Mouse (Mus musculus) G1E-ER4 (cell line): ENCODE measurements around the gene Thrap3. TPM values are rescaled to one million over a fixed set of nuclear protein-coding genes. Genes with fewer than 3 reads are reported as not detected.

Experiments
- GATA1 ChIP-seq: IDR thresholded peaks from one replicate; pipeline ENCODE4 v1.8.0; 2012; ENCODE audit warnings: low read length, inconsistent platforms
- polyA plus RNA-seq: library from polyadenylated mRNA; stranded (reverse); fragments of >175 nt; gene quantifications from 2 replicates; pipeline ENCODE4 v1.2.3, GENCODE M21; 2012

Gene Thrap3
- polyA plus RNA-seq, 1 experiment: 204 TPM

GRCm38 (mm10) chr4:126157562-126157961 is 45.0 kb downstream of the Thrap3 start:
- TF ChIP-seq GATA1: no peak

DNA sequence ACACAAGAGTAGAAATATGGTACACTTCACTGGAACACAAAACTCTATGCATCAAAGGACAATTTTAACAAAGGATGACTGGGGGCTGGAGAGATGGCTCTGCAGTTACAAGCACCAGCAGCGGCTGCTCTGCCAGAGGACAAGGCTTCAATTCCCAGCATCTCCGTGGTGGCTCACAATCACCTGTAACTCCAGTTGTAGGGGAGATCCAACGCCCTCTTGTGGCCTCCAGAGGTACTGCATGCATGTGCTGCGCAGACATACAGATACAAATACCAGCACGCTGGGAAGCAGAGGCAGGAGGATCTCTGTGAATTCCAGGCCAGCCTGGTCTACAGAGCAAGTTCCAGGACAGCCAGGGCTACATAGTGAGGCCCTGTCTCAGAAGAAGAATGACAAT is 45.9 kb downstream of the Thrap3 start:
- TF ChIP-seq GATA1: no peak

DNA sequence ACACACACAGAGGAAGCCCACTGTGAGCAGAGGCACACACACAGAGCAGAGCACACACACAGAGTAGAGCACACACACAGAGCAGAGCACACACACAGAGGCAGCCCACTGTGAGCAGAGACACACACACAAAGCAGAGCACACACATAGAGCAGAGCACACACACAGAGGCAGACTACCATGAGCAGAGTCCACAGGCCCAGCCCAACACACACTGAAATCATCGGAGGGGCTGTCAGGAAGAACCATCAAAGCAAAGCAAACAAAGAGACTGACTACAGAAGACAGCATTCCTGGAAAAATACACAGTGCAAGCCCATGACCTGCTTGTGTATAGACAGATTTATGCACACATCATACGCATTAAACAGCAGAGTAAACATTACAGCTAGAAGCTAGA is 46.7 kb downstream of the Thrap3 start:
- TF ChIP-seq GATA1: no peak

- TF ChIP-seq GATA1: no peak
These were observed 47.4 kb downstream of the Thrap3 start for GRCm38 (mm10) chr4:126155183-126155582.

DNA sequence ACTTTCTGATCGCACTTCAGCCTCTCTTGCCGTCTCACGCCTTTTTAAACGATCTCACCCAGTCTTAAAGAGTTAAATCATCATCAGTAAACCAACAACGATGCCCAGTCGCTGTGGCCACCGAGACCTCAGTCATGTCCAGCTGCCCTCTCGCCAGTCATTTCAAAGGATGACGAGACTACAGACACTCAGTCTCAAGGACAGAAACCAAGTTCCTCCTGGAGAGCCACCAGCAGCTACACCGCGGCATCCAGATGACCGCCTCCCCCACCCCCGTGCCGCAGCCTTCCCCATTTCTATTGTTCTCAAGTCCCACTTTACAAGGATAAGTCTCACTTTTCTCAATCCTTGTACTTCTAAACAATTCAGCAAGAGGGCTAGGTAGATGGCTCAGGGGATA is 49.7 kb downstream of the Thrap3 start:
- TF ChIP-seq GATA1: no peak

GRCm38 (mm10) chr4:126151701-126152440 is 50.7 kb downstream of the Thrap3 start:
- no peak for TF ChIP-seq GATA1

- TF ChIP-seq GATA1: no peak
These were observed 51.6 kb downstream of the Thrap3 start for GRCm38 (mm10) chr4:126150949-126151320.

DNA sequence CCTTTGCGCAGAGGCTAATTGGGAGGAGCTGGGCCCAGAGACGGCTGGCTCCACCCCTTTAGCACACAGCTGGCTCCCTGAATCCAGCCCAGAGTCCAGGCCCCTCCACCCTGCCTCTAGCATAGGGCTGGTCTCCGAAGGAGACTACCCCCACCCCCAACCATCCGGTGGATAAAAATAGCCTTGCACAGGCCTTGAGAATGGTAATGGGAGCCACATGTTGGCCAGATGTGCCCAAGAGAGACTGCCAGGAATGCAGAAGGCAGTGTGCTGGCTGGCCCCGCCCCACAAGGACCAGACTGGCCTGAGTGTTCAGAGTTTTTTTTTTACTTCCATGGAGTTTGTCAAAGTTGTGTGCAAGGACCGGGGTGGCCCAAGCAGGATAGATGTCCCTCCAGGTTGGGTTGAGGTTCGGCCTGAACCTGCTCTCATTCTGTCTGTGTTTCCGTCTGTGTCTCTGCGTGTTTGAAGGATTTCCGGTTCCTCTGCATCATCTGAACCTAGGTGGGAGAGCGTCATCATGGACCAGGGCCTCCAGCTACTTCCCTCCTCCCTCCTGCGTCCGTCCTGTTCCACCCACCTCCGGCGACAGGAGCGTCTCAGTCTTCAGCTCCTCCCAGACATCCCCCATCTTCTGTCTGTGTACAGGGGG is 52.1 kb downstream of the Thrap3 start:
- TF ChIP-seq GATA1: no peak

DNA sequence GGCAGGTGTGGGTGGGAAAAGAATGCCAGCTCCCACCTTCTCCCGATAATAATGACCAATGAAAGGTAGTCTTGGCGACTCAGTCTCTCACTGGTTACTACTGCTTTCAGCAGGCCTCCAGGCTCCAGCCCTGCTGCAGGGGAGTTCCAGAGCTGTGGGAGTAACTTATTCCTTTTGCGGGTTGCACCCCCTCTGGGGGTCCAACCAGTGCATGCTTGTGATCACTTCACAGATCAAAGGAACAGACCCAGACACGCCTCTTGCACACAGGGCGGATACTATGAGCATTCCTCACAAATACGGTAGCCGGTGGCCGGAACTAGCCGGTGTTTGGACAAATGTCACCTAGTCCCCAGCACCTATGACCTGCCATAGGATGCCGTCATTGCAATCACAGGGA is 52.8 kb downstream of the Thrap3 start:
- TF ChIP-seq GATA1: no peak

DNA sequence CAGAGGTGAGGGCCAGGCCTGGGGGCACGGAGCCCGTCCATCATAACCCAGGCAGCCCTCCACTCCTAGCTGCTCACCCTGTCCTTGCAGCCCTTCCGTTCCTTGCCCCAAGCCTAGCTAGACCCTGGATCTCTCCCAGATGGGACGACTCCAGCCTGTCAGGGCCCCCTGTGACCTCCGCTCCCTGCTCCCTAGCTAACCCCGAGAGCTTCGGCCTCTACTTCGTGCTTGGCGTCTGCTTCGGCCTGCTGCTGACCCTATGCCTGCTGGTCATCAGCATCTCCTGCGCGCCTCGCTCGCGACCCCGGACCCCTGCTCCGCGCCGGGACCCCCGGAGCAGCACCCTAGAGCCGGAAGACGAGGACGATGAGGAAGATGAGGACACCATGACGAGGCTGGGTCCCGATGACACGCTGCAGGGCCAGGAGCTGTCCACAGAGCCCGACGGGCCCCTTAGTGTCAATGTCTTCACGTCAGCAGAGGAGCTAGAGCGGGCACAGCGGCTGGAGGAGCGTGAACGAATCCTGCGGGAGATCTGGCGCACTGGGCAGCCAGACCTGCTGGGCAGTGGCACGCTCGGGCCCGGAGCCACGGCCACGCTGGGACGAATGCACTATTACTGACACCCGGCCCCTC is 53.4 kb downstream of the Thrap3 start:
- no peak for TF ChIP-seq GATA1

DNA sequence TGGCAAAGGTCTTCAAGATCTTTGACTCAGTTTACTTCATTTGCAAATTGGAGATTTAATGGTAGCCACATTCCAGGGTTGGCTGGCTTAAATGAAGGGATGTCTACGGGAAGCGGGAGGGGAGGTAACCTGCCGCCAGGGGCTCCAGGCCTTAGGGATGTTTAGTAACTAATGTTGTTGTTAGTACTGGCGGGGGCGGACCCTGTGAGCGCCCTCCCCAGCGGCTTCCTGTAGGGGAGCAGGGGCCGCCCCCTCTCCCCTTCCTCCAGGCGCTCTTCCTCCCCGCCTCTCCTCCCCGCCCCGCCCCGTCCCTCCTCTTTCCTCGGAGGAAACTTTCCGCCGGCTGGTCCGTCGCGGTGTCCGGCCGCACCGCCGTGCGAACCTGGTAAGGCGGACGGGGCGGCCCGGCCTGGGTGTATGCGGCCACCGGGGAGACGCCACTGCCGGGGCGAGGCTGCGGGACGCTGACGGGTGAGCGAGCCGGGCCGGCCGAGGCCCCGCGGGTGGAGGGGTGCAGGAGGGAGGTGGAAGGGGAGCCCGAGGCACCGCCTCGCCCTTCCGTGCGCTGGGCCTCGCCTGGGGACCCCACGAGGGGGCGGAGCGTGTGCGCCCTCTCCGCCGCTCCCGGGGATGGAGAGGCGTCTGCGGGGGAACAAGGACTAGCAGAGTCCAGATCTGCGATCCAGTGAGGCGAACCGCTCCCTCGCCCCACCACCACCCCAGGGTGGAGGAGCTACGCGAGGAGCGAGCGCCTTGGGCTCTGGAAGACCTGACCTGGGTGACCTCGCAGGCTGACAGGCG is 54.2 kb downstream of the Thrap3 start:
- TF ChIP-seq GATA1: no peak

GRCm38 (mm10) chr4:126147533-126148160 is 54.9 kb downstream of the Thrap3 start, which contains the start of gene Eva1b:
Gene Eva1b, plus strand, starts transcription at chr4:126147744.
- TF ChIP-seq GATA1: no peak

DNA sequence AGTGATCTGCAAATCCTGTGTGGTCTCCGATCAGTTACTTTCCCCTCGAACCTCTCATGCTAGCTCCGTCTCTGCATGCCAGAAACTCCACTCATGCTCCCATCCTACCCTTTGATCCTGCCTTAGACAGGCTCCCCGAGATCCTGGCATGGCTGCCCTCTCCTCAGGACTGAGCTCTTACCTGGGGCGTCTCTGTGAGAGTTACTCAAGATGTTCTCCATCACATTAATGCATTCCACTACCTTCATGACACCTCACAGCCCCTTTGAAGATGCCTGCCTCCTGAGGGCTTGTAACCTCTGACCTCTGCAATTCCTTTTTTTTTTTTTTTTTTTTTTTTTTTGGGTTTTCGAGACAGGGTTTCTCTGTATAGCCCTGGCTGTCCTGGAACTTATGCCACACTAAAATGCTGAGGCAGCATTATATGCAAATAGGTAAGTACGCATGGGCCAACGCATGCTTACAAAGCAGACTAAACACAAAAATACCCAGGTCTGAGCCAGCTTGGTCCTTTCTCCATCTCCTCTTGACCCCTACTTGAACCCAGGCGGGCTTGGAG is 55.5 kb downstream of the Thrap3 start:
- TF ChIP-seq GATA1: no peak

DNA sequence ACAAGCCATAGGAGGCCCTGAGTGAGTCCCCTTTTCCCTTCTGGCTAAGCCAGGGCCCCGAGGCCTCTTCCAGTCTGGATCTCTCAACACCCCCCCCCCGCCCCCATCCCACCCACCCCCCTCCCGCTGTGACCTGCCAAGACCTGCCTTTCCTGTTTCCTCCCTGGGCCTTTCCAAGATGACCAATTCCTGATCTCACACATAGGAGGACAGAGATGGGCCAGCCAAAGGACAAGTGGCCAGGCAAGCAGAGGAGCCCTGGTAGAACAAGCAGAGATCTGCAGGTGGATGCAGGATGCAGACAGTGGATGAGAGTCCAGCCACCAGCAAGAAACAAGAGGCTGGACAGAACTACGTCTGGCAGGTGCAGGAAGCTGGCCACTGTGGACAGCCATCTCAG is 57.2 kb downstream of the Thrap3 start:
- TF ChIP-seq GATA1: no peak

- TF ChIP-seq GATA1: no peak
These were observed 61.5 kb downstream of the Thrap3 start for GRCm38 (mm10) chr4:126141021-126141420.
